Mouse (Mus musculus): Measurements from ENCODE around the gene Ankrd11.

DNA sequence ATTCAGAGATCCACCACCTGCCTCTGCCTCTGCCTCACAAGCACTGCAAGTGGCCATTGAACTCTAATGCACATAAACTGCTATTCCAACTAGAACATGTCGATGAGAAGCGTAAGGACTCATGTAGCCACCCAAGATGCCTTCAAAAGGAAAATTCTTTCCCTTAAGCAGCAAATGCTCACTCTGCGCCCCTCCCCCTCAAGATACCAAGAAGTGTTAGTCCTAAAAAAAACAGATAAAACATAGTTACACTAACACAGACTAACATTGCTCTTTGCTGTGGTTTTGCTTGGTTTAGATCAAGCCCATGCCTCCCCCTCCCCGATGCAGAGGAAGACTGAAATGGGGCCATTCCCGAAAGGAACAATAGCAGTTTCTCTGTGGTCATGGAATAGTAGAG, 90.6 kb downstream of the Ankrd11 start:
- TF ChIP-seq POLR2A (IDR thresholded peaks at IDR 0.05; ENCODE audit: borderline replicate concordance, low read depth, low read length) (no peak), CTCF (IDR thresholded peaks at IDR 0.05; ENCODE audit: low read depth, low read length) (no peak)
